Mouse (Mus musculus) gastrocnemius, adult 2 months (tissue): Measurements from ENCODE around the gene Hacd4. TPM values are rescaled to one million over a fixed set of nuclear protein-coding genes. Genes with fewer than 3 reads are reported as not detected.

ENCODE experiments used
- DNase-seq: peaks from one replicate; pipeline ENCODE4 v3.0.0; 2022
- H3K27ac ChIP-seq: fragments of 200-600 bp; 2 replicates; pipeline ENCODE4 v1.8.1; 2022; ENCODE audit warnings: mild to moderate bottlenecking
- H3K4me3 ChIP-seq: fragments of 200-600 bp; 2 replicates; pipeline ENCODE4 v1.8.1; 2022; ENCODE audit warnings: mild to moderate bottlenecking, moderate library complexity
- CTCF ChIP-seq: fragments of 200-600 bp; IDR thresholded peaks from 2 replicates; pipeline ENCODE4 v1.8.1; 2022; ENCODE audit warnings: antibody characterized with exemption, mild to moderate bottlenecking, moderate library complexity
- intact Hi-C: fragments of 180-260 bp; cut with DNase I; formaldehyde crosslinking; loops from one replicate; pipeline ENCODE4 v1.15.1; 2025
- long read RNA-seq, 2 experiments: library from polyadenylated mRNA; stranded (forward); transcript quantifications; one replicate each; pipeline ENCODE4 v2.0.0; 2021
- total RNA-seq, 2 experiments: library from RNA; stranded (reverse); gene quantifications; 2 replicates each; pipeline ENCODE4 v1.2.3; 2021

The Hacd4 gene
- total RNA-seq: 1 to 10 TPM in 1 of 2 experiments, under 1 TPM in 1; 0.77 to 1.2 TPM
- long read RNA-seq, experiment 1, partial matches to known transcripts: 0 of 1 reads
- long read RNA-seq, experiment 1, other reads (novel, unspliced or antisense): 1 of 1 reads
- long read RNA-seq, experiment 2, partial matches to known transcripts: 0 of 1 reads
- long read RNA-seq, experiment 2, other reads (novel, unspliced or antisense): 1 of 1 reads

DNA sequence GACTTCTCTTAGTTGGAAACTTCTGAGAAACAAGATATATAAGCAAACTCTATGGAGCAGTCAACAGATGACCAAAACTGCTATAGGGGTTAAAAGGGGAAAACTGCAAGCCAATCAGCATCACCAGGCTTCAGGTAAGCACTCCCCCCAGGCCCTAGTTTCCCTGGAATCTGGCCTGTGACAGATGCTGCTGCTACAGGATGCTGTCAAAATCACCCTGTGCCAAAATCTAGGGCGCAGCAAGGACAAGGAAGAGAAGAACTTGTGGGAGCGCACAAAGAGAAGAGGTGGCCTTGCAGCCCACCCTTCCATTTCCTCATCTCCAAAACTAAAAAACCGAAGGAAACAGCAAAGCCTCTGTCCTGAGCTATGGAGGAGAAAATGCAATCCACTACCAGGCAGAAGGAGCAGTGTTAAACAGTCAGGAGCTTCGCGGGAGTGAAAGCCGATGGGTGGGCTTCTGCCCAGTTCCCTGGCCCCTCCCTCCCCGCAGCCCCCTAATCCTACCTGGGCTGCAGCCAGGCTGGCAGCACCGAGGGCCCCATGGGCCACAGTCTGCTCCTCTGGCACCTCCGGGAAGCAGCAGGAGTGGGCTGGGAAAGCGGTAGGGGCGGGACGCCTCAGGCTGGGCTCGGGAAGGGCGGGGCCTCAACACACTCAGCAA is at the start of gene Hacd4:
Hacd4 (minus strand) TSS at position 603 of the 664 bp plus-strand sequence.
- peak within 1 kb of the TSS; percentile 64 for H3K4me3 ChIP-seq
- peak within 1 kb of the TSS; percentile 81 for H3K27ac ChIP-seq
- no peak for TF ChIP-seq CTCF
- DNase-seq: peak; percentile 73
- intact Hi-C loops: loop anchor here (10.0 kb wide), 1 partner anchor 76 kb away; no protein-coding TSS in a partner anchor

DNA sequence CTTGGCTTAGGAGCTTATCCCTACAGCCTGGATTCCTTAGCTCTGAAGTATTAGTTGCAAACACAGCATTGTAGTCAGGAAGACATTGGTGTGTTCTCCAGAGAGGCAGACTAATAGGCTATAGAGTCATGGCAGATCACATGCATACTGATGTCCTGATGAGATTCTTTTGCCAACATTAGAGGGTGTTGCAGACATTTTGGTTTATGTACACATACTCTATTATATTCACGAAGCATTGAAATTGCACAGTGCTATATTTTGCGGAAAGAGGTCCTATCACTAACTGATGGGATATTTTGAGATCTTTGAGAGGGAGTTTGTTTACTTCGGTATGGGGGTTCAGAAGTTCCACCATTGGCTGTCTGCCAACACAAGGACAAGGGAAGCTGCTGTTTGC is 49.4 kb upstream of the Hacd4 start:
- intact Hi-C loops: no loop called here
- no peak for DNase-seq
- no peak overlapping the region for H3K4me3 ChIP-seq
- H3K27ac ChIP-seq: no peak overlapping the region
- no peak for TF ChIP-seq CTCF

DNA sequence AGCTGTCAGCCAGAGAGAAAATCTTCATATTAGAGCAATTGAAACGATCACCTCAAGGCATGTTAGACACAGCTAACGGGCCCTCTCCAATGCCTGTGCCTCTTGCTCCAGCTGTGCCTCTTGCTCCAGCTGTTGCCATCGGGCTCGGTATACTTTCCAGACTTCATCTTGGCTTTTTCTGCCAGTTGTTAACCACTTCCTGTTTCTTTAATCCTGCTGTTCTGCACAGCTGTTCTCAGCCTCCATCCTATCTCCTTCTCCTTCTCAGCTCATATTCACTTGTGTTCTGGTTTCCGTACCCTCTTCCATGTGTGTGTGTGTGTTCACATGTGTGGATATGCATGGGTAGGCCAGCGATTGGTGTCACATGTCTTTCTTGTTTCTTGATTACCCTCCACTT is 41.4 kb upstream of the Hacd4 start:
- no peak for TF ChIP-seq CTCF
- Histone ChIP-seq H3K27ac (no peak overlapping the region), H3K4me3 (no peak overlapping the region)
- intact Hi-C loops: no loop called here
- DNase-seq: no peak

DNA sequence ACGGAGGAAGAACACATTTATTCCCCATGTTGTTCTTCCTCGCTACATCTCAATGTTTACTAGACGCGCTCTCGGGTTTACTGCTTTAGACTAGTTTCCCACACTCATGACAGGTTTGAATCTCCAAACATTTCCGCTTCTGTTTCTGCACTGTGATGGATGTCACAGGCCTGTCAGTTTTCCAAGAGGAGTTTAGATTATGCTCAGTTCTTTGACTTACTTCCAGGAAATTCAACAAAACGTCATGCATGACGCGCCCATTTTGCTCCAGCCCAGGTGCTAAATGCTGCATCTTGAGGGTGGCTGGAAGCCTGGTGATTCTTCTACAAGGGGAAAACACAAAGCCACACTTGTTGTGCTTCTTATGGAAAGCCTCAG is 40.1 kb upstream of the Hacd4 start:
- intact Hi-C loops: no loop called here

DNA sequence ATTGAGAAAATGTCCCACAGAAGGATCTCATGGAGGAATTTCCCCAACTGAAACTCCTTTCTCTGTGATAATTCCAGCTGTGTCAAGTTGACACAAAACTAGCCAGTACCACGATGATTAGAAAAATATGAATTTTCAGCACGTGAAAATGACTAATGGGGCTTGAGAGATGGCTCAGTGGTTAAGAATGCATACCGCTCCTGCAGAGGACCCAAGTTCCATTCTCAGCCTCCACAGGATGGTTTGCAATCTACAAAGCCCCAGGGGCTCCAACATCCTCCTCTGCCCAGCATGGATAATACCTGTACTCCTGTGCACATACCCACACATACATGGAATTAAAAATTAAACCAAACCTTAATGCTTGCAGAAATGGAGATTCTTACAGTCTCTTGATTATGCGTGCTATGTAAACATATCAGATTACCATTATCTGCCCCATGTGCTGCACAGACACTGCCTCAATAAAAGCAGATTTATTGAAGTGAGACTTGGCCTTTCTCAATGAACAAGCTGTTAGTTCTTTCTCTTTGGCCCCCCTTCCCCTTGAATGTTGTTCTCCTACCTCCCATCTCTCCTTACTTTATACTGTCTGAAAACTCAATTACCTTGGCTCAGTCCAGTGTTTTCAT is 39.6 kb upstream of the Hacd4 start:
- no peak for DNase-seq
- intact Hi-C loops: no loop called here
- TF ChIP-seq CTCF: no peak
- Histone ChIP-seq H3K4me3 (no peak overlapping the region), H3K27ac (no peak overlapping the region)

More for the DNA sequence above, 40.1 kb upstream of the Hacd4 start:
- TF ChIP-seq CTCF: no peak
- H3K27ac ChIP-seq: no peak overlapping the region
- DNase-seq: no peak
- H3K4me3 ChIP-seq: no peak overlapping the region

DNA sequence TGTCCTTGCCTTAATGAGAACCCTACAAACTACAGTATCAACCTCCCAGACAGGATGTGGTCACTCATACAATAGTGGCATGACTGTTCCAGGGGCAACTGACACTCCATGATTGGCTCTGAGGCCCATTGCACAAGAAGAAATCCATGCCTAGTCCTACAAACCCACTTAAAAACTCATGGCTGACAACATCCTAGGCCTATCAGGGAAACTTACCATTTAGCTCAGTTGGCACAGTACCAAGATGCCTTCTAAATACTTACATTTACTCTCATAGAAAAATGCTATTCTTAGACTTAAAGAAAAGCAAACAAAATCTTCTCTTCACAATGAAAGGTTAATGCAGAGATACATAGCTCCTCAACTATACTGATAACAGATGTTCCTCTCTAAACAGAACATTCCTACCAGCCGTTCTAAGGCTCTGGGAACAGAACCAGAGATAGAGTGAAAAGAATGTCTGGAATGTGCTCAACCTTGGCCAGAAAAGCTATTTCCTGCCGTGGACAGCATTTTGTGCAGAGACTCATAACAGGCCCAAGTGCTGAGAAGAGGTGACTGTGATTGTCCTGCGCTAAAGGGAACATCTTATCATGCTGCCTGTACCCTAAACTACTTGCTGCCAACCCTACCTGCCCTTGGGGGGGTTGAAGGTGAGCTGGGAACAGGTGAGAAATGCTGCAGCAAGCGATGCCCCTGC is 37.9 kb upstream of the Hacd4 start:
- intact Hi-C loops: no loop called here
- Histone ChIP-seq H3K27ac (peak overlapping the region; percentile 4; the same call in 1 of the 2 replicates), H3K4me3 (no peak overlapping the region)
- no peak for DNase-seq
- TF ChIP-seq CTCF: no peak

DNA sequence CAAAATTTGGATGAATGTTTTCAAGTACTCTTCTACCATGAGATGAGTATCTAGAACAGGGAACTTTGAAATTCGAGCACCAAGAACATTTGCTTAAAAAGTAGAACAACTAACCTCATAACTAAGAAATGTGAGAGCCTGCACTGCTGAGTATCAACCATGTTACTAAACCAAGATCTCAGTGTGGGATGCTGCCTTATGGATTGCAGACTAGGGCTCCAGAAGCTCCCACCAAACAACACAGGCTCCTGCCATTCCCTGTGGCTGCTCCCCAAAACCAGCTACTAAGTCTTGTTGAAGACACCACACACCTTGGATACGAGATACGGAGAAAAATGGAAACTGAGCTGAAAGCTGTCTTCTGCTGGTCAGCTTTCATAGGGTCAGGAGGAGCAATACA is 37.4 kb upstream of the Hacd4 start:
- no peak for DNase-seq
- intact Hi-C loops: no loop called here
- Histone ChIP-seq H3K4me3 (no peak overlapping the region), H3K27ac (no peak overlapping the region)
- TF ChIP-seq CTCF: no peak

DNA sequence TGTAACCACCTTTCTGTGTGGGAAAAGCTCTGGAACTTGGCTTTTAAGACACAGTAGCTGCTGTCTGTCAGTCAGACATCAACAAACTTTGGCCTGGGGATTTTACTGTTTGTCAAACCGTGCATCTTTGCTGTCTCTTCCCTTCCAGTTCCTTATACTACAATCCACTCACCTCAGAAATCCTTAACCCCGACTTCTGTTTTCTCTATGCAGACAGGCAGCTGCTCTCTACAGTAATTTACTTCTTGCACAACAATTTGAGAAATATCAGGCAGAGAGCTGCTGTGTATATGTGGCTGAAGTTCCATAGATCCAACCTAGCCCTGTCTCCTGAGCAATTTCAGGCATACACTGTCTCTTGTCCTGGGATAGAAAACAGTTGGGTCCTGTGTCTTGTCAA is 32.8 kb upstream of the Hacd4 start:
- Histone ChIP-seq H3K27ac (no peak overlapping the region), H3K4me3 (no peak overlapping the region)
- intact Hi-C loops: no loop called here
- DNase-seq: no peak
- TF ChIP-seq CTCF: no peak

DNA sequence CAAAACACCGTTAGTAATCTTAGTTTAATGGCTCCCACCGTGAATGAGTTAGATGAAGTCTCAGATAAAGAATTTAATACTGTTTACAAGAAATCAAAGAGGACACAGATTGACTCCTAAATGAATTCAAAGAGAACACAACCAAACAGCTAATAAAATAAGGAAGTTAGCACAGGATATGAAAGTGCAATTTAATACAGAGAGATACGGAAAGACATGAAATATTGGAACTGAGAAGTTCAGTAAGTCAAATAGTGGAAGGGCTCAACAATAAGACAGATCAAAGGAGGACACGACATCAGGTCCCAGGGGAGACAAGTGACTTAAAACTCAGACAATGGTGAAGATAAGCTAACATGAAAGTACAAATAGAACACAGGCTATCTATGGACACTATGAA is 25.8 kb upstream of the Hacd4 start:
- DNase-seq: no peak
- H3K27ac ChIP-seq: no peak overlapping the region
- intact Hi-C loops: no loop called here
- TF ChIP-seq CTCF: no peak
- H3K4me3 ChIP-seq: no peak overlapping the region

DNA sequence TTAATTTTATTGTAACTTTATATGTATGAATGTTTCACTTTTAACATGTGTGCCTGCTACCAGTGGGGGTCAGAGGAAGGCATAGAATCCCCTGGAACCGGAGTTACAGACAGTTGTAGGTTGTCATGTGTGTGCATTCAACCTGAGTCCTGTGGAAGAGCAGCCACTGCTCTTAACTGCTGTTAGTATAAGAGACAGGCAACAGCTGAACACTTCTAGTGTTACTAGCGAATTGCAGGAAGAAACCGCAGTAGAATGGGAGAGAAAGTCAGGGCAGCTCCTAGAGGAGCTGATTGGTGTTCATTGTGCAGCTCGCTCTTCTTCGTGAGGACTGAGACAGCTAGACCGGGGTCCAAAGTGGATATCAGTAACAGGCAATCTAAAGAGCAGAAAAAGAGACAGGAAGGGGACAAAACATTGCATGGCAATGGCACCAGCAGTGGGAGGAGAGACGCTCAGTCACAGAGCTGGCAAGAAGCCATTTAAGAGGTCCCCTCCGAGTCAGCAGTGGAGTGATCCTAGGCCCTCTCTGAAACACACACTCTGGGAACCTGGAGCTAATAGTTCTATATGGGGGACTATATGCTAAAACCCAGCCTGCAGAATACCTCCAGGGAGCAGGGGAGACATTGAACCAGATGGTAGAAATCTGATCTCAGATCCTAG is 24.4 kb upstream of the Hacd4 start:
- Histone ChIP-seq H3K27ac (no peak overlapping the region), H3K4me3 (peak overlapping the region; percentile 31)
- TF ChIP-seq CTCF: no peak
- intact Hi-C loops: no loop called here
- DNase-seq: no peak

DNA sequence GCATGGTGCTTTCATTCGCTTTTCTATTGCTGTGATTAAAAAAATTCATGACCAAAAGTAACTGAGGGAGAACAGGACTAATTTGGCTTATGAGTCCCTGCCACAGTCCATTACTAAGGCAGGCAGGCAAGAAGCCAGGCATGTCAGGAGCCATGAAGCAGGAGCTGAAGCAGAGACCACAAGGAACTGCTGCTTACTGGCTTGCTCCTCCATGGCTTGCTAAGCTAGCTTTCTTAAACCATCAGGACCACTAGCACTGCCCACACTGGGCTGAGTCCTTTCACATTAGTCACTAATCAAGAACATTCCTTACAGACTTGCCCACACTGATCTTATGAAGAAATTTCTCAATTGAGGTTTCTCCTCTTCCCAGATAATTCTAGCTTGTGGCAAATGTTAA is 23.8 kb upstream of the Hacd4 start:
- intact Hi-C loops: no loop called here
- TF ChIP-seq CTCF: no peak
- Histone ChIP-seq H3K27ac (no peak overlapping the region), H3K4me3 (no peak overlapping the region)
- DNase-seq: no peak

DNA sequence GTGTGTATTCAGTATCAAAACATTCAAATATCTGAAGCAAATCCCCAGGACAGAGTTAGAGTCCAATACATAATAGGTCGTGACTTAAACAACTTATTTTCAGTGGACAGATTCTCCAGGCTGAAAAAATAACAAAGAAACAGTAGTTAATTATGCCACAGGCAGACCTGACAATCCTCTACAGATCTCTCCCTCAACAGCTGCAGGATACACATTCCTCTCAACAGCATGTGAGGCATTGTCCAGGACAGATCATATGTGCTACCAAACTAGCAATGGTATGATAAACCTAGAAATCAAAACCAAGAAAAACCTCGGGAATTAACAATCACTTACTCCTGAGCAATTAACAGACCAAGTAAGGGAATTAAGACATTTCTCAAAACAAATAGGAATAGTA is 22.6 kb upstream of the Hacd4 start:
- DNase-seq: no peak
- no peak for TF ChIP-seq CTCF
- no peak overlapping the region for H3K27ac ChIP-seq
- H3K4me3 ChIP-seq: no peak overlapping the region
- intact Hi-C loops: no loop called here

DNA sequence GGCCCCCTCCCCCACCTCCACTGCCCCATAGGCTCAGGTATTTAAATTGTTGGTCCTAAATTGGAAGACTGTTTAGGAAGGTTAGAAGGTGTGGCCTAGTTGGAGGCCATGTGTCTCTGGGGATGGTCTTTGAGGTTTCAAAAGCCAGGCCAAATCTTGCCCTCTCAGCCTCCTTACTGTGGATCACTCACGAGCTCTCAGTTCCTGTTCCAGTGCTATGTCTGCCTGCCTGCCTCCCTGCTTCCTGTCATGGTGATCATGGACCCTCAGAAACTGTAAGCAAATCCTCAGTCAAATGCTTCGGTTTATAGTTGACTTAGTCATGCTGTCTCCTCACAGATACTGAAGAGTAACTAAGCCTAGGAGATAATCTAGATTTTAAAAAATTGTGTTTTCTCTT is 19.9 kb upstream of the Hacd4 start:
- intact Hi-C loops: no loop called here
- DNase-seq: no peak
- TF ChIP-seq CTCF: no peak
- Histone ChIP-seq H3K27ac (no peak overlapping the region), H3K4me3 (no peak overlapping the region)
